Mouse (Mus musculus): Measurements from ENCODE around the gene Rad54l2. TPM values are rescaled to one million over a fixed set of nuclear protein-coding genes. Genes with fewer than 3 reads are reported as not detected.

The Rad54l2 gene
- total RNA-seq, 1 experiment from 2014 or later: 14.5 TPM

DNA sequence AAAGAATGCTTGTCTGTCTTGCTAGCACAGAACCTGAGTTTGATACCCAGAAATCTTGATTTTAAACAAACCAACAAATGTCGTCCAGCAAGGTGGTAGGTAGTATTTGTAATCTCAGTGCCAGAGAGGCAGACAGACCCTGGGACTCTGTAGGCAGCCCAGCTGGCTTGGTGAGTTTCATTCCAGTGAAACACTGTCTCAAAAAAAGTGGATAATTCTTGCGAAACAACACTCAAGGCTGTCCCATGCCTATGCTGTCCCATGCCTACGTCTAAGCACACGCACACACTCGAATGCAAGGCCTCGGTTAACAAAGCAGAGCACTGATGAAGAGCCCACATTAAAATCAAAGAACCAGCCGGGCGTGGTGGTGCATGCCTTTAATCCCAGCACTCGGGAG, 32.6 kb downstream of the Rad54l2 start:
- ATAC-seq (replicated peaks; ENCODE audit: insufficient number of reproducible peaks, low FRiP score, low TSS enrichment, poor library complexity, severe bottlenecking): no peak

DNA sequence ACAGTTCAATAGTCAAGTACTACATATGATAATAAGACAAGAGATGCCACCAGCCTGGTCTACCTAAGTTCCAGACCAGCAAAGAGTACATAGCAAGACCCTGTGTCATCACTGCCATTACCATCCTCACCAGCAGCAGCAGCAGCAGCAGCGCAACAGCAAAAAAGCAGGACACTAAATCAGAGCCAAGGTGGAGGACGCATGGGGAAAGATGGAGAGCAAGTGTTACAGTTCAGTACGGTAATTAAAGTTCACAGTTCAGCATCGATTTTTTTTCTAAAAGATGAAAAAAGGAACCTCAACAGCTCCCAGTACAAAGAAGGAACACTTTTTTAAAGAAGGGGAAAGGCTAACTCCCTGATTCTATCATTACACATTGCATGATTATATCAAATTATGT, 33.2 kb downstream of the Rad54l2 start:
- ATAC-seq (replicated peaks; ENCODE audit: insufficient number of reproducible peaks, low FRiP score, low TSS enrichment, poor library complexity, severe bottlenecking): no peak

DNA sequence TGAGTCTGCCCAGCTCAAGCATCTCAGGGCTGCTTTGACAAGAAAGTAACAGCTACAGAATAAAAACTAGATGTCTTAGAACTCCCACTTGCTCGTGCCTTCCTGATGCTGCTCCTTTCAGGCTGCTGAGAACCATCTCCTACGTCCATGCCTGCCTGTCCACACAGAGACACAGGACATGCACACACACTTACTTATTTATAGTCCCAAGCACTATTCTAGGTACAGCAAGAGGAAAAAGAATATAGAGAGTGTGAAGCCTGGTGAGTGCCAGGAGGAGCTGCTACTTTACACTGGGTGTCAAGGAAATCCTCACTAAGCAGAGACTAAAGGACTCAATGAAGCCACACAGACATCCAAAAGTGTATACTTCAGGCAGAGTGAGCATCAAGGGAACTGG, 34.7 kb downstream of the Rad54l2 start:
- no peak for ATAC-seq (replicated peaks; ENCODE audit: insufficient number of reproducible peaks, low FRiP score, low TSS enrichment, poor library complexity, severe bottlenecking)

DNA sequence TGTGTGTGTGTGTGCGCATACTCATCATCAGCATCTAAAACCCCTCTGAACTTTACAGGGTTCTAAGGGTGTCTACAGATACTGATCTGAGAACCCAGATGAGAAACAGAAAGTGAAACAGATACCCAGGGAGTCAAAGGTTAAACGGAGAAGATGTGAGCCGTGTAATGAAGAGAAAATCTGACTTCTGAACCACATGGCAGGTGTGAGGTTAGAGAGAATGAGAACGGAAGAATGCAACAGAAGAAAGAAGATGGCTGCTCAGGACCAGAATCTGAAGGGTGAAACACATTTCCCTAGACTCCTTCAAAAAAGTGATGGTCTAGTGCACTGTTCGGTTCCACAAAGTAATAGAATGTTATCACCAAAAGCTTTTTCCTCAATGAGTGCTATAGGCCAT, 36.9 kb downstream of the Rad54l2 start:
- no peak for ATAC-seq (replicated peaks; ENCODE audit: insufficient number of reproducible peaks, low FRiP score, low TSS enrichment, poor library complexity, severe bottlenecking)

DNA sequence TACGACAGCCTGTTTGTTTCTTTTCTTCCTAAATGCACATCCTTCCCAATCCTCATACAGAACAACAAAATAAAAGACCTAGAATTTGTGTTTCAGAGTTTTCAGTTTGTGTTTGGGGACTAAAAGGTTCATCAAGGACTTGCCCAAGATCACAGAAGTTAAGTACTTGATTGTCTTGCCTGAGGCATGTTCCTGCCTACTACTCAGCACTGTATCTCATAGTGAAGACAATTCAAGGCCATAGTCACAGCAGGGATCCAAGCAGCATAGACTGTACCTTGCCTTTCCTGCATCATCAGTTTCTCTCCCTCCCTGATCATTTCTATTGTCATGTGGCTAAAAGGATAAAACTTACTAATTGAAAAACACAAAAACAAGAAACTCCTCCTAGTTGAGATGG, 49.0 kb downstream of the Rad54l2 start:
- no peak for ATAC-seq (replicated peaks; ENCODE audit: insufficient number of reproducible peaks, low FRiP score, low TSS enrichment, poor library complexity, severe bottlenecking)

DNA sequence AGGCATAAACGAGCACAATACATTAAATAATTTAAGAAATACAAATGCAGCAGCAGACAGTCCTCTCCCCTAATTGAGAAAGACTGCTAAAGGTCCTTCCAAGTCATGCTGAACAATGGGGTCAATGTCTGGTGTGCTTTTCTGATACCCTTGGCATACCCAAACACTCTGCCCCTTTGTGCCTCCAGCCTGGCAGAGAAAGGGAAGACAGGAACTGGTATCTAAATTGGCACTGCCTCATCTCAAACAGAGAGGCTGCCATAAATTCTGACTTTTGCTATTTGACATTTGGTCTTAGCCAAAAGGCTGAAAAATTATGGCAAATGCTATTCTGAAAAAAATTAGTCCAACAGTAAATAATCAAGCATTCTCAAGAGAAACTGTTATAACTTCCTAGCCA, 49.9 kb downstream of the Rad54l2 start:
- no peak for ATAC-seq (replicated peaks; ENCODE audit: insufficient number of reproducible peaks, low FRiP score, low TSS enrichment, poor library complexity, severe bottlenecking)

DNA sequence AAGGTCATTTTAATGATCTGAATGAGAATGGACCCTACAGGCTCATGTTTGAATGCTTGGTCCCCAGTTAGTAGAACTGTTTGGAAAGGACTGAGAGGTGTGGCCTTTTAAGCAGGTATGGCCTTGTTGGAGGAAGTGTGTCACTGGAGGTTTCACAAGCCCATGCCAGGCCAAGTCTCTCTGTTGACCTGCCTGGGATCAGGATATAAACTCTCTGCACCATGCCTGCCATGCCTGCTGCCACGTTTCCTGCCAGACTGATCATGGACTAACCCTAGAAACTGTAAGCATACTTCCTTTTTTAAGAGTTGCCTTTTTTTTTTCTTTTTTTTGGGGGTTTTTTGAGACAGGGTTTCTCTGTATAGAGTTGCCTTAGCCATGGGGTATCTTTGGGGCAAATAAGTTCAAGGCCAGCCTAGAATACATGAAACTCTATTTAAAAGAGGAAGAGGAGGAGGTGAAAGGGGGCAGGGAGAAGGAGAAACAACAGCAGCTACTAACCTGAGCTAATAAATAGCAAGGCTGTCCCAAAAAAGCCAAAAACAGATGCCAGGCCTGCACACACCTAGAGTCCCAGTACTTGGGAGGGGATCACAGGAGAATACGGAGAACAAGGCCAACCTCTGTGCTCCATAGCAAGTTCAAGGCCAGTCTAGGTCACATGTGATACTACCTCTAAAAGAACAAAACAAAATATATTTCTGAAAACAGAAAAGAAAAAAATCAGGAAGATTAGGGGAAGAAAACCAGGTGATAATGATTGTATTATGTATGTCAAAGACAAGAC, 50.6 kb downstream of the Rad54l2 start:
- ATAC-seq (replicated peaks; ENCODE audit: insufficient number of reproducible peaks, low FRiP score, low TSS enrichment, poor library complexity, severe bottlenecking): no peak

DNA sequence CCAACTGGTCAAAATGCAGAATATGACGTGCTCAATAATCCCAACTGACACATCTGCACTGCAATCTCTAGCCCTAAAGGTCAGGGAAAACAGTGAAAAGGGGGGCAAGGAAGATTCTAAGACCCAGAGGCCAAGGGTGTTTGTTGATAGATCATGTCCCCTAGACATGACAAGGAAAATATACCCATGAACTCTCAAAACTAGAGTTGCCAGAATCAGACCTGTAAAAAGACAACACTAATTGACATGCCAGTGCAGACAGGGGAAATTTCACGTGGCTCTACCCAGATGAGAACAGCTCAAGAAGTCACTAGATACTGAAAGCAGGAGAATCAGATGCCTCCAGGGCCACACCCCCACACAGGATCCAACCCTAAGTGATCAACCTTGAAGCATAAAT, 55.3 kb downstream of the Rad54l2 start:
- ATAC-seq (replicated peaks; ENCODE audit: insufficient number of reproducible peaks, low FRiP score, low TSS enrichment, poor library complexity, severe bottlenecking): no peak

DNA sequence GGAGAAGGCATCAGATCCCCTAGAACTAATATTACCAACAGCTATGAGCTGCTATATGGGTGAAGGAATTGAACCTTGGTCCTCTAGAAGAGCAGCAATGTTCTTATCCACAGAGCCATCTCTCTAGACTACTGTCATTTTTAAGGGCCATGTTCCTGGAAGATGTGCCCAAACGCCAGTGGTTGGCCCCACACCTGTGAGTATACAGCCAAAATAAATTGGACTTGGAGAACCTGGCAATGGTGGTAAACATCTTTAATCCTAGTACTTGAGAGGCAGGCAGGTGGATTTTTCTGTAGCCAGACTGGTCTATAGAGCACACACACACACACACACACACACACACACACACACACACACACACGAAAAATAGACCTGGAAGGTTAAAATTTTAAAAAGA, 59.6 kb downstream of the Rad54l2 start:
- ATAC-seq (replicated peaks; ENCODE audit: insufficient number of reproducible peaks, low FRiP score, low TSS enrichment, poor library complexity, severe bottlenecking): no peak

DNA sequence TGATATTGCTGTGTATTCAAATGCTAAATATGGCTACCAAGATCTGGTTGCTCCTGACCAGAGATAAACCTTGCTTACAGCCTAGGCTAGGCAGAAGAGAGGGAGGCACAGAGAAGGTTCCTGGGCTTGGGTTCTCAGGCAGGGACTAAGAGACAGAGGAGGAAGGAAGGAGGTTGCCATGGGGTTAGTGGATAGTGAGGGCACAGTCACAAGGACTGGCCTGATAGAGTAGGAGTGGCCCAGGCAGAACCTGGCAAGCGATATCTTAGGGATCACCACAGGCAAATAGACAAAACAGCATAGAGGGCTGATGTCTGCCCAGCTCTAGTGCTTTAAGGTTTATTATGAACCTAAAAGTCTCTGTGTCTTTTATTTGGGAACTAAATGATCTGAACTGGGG, 62.1 kb downstream of the Rad54l2 start:
- ATAC-seq (replicated peaks; ENCODE audit: insufficient number of reproducible peaks, low FRiP score, low TSS enrichment, poor library complexity, severe bottlenecking): no peak

DNA sequence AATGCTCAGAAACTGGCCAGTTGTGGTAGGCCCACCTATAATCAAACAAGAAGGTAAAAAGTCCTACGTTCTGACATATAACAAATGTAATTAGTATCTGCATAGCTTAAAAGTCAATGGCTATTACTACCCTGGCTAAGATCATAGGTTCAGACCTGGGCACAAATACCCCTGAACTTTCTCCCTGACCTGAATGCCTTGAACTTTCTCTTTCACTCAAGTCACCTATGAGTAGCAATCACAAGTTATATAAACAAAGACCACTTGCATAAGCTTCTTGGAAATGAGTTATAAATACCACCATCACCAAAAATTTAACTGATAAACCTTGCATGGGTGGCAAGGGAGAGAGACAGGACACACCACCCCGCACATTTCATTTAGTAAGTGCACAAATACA, 63.6 kb downstream of the Rad54l2 start:
- no peak for ATAC-seq (replicated peaks; ENCODE audit: insufficient number of reproducible peaks, low FRiP score, low TSS enrichment, poor library complexity, severe bottlenecking)

DNA sequence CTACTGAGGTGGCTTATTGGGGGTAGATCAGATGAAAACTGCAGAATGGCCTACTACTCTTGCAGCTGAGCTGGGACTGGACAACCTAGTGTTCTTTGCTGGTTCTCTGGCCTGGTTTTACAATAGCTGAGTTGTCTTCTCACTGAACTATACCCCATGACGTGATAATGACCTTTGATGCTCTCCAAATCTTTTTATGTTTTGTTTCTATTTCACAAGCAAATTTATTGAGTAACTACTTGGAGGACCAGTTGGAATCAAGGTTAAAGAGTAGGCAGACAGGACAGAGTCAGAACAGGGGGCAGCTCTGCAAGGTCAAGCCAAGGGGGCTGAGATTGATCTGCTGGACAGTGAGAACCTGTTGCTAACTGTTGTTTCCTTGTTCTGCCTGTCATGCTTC, 64.1 kb downstream of the Rad54l2 start:
- no peak for ATAC-seq (replicated peaks; ENCODE audit: insufficient number of reproducible peaks, low FRiP score, low TSS enrichment, poor library complexity, severe bottlenecking)

DNA sequence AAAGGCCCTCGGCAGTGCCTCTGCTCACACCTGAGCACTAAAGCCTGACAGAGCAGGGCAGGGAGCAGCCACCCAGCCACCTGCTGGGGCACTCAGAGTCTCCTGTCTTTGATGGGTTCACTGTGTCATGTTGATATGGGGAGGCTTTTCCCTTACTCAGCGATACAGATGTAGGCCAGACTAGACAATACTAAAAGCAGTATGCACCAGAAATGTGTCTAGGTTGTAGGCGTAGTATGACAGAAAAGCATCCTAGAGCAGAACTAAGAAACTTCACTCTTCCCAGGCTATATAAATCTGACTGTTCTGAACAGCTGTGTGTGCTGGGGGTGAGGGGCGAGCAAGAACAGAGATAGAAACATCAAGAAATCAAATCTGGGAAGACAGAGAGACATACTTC, 72.3 kb downstream of the Rad54l2 start:
- no peak for ATAC-seq (replicated peaks; ENCODE audit: insufficient number of reproducible peaks, low FRiP score, low TSS enrichment, poor library complexity, severe bottlenecking)

DNA sequence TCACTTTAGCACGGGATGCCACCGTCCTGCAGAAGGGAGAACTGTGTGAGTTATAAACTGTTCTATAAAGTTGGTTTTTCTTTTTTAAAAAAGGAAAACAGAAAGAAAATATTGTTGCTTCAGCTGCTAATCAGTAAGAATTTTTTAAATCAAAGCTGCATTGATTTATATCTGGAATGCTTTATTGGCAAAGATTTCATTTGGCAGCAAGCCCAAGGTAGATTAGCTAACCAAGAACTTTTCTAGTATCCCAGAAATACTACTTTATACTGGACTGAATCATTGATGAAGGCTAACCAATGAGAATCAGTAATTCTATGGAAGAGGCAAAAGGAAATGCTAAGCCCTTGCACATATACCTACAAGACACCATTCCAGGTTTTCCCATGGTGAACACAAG, 72.8 kb downstream of the Rad54l2 start:
- ATAC-seq (replicated peaks; ENCODE audit: insufficient number of reproducible peaks, low FRiP score, low TSS enrichment, poor library complexity, severe bottlenecking): no peak

DNA sequence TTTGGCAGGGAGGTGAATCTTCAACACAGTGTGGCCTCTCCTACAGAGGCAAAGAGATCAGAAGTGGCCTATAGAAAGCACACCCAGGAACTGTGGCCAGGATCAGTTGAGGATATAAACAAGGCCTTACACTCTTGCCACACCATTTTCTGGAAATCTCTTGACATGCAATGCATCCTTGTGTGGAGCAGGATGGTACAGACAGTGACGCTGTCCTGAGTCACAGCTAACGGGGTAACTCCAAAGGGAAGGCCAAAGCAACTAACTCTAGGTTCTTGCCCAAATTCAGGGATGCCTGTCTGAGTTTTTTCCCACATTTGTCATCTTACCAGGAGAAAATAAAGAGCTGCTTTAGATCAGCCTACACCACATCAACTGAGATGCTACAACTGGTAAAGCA, 76.5 kb downstream of the Rad54l2 start:
- no peak for ATAC-seq (replicated peaks; ENCODE audit: insufficient number of reproducible peaks, low FRiP score, low TSS enrichment, poor library complexity, severe bottlenecking)

DNA sequence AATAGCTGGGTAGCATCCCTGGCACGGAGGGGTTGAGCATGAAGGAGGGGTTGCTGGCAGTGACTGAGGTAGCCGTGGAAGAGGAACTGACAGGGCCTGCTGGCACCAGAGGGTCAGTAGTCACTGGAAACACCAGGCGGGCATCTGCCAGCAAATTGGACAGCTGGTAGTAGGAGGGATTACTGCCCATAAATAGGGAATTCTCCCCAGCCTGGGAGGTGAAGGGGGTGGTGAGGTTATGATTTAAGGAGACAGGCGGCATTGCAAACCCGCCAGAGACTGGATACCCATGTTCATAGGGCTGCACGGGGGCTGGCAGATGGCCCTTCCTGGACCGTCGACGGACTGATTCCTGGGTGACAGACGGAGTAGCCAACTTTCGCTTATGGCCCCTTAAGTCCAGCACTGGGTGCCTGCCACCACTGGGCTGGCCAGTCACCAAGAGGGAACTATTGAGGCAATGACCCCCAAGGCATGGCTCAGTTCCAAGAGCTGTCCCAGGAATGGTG, 96.0 kb downstream of the Rad54l2 start:
- ATAC-seq (replicated peaks; ENCODE audit: insufficient number of reproducible peaks, low FRiP score, low TSS enrichment, poor library complexity, severe bottlenecking): no peak

DNA sequence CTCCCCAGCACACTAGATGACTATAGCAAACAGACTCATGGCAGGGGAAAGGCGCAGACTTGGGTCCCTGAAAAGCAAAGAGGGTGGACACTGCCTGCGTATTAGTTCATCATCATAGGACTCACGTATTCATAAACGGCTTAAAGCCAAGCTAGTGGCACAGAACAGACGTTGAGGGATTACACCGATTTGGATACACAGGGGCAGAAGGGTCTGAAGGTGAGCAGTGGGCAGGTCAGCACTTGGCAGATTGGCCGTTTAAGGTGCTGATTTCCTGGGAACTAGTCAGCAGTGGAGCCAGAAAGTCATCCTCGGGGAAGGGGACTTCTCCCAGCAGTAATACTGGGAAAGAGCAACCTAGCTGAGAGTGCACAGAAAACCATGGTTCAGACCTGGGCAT, 100.2 kb downstream of the Rad54l2 start:
- no peak for ATAC-seq (replicated peaks; ENCODE audit: insufficient number of reproducible peaks, low FRiP score, low TSS enrichment, poor library complexity, severe bottlenecking)

DNA sequence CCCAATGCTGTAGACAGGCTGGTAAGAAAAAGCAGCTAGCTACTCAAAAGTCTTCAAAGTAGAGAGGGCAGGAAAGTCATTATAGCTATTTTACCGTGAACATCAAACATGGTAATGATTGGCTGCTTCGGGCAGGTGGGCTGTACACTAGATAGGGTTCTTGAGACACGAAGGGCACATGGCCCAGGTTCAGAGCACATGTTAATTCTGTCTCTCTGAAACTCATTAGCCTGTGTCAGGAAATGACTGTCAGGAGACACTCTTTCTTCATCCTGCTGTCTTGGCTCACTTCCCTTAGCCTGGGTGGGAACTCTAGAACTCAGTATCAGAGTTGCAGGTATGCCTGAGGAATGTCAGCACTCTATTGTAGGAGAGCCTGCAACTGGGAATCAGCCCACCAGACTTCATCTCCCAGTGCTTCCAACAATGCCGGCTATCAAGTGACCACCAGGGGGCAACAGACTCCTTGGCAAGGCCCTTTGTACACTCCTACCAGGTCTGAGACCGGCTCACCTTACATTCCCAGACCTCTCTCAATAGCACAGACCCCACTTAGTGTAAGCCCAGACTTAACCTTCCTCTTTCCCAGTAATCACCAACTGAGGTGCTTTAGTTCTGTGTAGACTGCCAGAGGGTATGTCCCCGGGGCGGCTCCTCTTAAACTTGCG, 101.9 kb downstream of the Rad54l2 start:
- peak; percentile 33; the same call in 1 of the 2 replicates for ATAC-seq (replicated peaks; ENCODE audit: insufficient number of reproducible peaks, low FRiP score, low TSS enrichment, poor library complexity, severe bottlenecking)

DNA sequence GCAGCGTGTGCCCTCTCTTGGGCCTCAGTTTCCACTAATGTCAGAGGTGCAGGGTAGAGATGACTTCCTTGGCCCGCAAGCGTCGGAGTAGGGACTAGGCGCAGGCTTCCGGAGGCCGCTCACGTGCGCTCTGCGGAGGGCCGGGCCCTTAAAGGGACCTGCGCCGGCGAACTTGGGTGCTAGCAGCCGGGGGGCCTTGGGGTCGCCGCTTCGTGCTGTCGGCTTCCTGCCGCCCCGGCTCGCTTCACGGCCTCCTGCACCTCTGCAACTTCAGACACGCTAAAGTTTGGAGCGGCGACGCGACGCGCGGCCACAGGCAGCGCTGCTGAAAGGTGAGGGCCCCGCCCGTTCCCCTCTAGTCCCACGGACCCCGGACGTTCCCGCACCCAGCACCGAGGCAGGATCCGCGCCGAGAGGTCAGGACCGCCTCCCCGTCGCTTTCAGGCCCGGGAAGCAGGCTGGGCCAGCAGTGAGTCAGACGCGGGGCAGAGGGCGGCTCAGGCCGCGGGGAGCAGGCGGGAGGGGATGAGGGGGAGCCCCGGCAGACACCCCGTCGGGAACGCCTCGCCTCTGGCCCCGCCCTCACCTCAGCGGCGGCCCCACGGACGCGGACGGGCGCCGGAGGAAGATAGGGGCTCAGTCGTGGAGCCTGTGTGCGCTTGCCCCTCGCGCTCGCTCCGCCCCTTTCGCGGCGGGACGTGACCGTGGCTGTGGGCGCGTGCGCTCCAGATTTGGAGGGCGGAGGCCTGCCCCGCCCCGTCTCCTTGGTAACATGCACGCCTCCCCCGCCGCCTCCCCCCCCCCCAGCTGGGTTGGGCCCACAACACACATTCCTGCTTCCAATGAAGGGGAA, 103.5 kb downstream of the Rad54l2 start, which contains the start of gene Tex264:
Tex264 (minus strand) TSS at position 679 of the 853 bp plus-strand sequence.
- ATAC-seq (replicated peaks; ENCODE audit: insufficient number of reproducible peaks, low FRiP score, low TSS enrichment, poor library complexity, severe bottlenecking): peak; percentile 59
